Mouse (Mus musculus) midbrain, postnatal 0 days (tissue): ENCODE results near the gene Shmt1. TPM values are rescaled to one million over a fixed set of nuclear protein-coding genes. Genes with fewer than 3 reads are reported as not detected.

ENCODE experiments used
- ATAC-seq: fragments of 200-750 bp; cut with Nextera tagmentation; 2 replicates; pipeline ENCODE4 v1.8.0; 2017; ENCODE audit warnings: moderate number of reproducible peaks, mild to moderate bottlenecking, moderate TSS enrichment, moderate library complexity; ENCODE audit not compliant: low FRiP score
- DNase-seq: peaks from one replicate; pipeline ENCODE4 v3.0.0-alpha.2; 2015; ENCODE audit warnings: low spot score
- H3K27ac ChIP-seq: fragments of 300-500 bp; sonication (generic); 2 replicates; pipeline ENCODE4 v1.5.1; 2014; ENCODE audit warnings: low read depth, mild to moderate bottlenecking, low read length, mixed read lengths
- H3K27me3 ChIP-seq: fragments of 300-500 bp; sonication (generic); 2 replicates; pipeline ENCODE4 v1.6.1; 2014; ENCODE audit warnings: low read length, control low read depth, mixed read lengths; ENCODE audit not compliant: insufficient read depth
- H3K36me3 ChIP-seq: fragments of 300-500 bp; sonication (generic); 2 replicates; pipeline ENCODE4 v1.6.1; 2014; ENCODE audit warnings: low read length, control low read depth, mixed read lengths; ENCODE audit not compliant: insufficient read depth
- H3K4me1 ChIP-seq: fragments of 300-500 bp; sonication (generic); 2 replicates; pipeline ENCODE4 v1.6.1; 2014; ENCODE audit warnings: mild to moderate bottlenecking, control low read depth, antibody characterized with exemption, low read length, mixed read lengths; ENCODE audit not compliant: insufficient read depth
- H3K4me2 ChIP-seq: fragments of 300-500 bp; sonication (generic); 2 replicates; pipeline ENCODE4 v1.6.1; 2014; ENCODE audit warnings: low read depth, mild to moderate bottlenecking, low read length, mixed read lengths; ENCODE audit not compliant: poor library complexity, severe bottlenecking
- H3K4me3 ChIP-seq: fragments of 300-500 bp; sonication (generic); 2 replicates; pipeline ENCODE4 v1.5.1; 2014; ENCODE audit warnings: low read depth, mild to moderate bottlenecking, low read length, moderate library complexity
- H3K9ac ChIP-seq: fragments of 300-500 bp; sonication (generic); replicated peaks from 2 replicates; pipeline ENCODE4 v1.6.1; 2014; ENCODE audit warnings: mild to moderate bottlenecking, low read length, moderate library complexity, mixed read lengths; ENCODE audit not compliant: poor library complexity, severe bottlenecking
- H3K9me3 ChIP-seq: fragments of 300-500 bp; sonication (generic); 2 replicates; pipeline ENCODE4 v1.6.1; 2016; ENCODE audit warnings: low read length, control low read depth
- CTCF ChIP-seq: IDR thresholded peaks from 2 replicates; pipeline ENCODE4 v1.5.1; 2016; ENCODE audit warnings: antibody characterized with exemption, mild to moderate bottlenecking
- WGBS: fragments of 180-500 bp; shearing (Covaris S2); extraction: QIAGEN DNeasy Blood & Tissue Kit; methylation state at CpG from one replicate; pipeline ENCODE4 v1.1.7; 2014; 5-methylcytosine and 5-hydroxymethylcytosine counted together
- polyA plus RNA-seq: library from polyadenylated mRNA; unstranded; fragments of >200 nt; fragmentation: Nextera tagmentation; extraction: Ambion mirVana; gene quantifications from 2 replicates; pipeline ENCODE4 v1.2.1, GENCODE M21; 2015
- total RNA-seq: library from RNA; depleted of rRNA; stranded (reverse); fragments of >200 nt; gene quantifications from 2 replicates; pipeline ENCODE4 v1.2.3, GENCODE M21; 2014

Shmt1 gene
- total and polyA plus RNA-seq, 2 experiments from 2014 or later, result 3.7 to 6.5 TPM

DNA sequence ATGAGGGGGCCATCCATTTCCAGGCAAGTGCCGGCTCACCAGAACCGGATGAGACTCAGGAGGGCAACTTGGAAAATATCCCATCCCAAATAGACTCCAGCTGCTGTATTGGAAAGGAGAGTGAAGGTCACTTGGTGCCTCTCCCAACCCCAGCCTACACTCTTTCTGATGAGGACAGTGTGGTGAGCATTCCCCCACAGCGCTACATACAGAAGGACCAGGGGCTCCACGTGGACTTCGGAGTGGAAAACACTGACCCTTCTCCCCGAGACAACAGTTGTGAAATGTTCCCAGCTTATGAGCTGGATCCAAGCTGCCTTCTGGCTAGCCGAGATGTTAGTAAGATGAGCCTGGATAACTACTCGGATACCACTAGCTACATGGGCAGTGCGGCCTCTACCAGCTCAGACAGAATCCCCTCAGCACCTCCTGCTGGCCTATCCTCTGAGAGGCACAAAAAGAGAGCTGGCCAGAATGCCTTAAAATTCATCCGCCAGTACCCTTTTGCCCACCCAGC, 31.8 kb downstream of the Shmt1 start:
- DNase-seq (no peak), ATAC-seq (no peak)
- H3K36me3 ChIP-seq, result peaks cover 23% of the 10 kb centered on the region
- 88% methylated on average over 10 of the region's 10 CpGs for WGBS
- H3K4me3 ChIP-seq, result no peak overlapping the region
- H3K27ac ChIP-seq, result no peak overlapping the region
- H3K4me2 ChIP-seq, result peak overlapping the region; percentile 39
- H3K9me3 ChIP-seq, result no peaks in the 10 kb centered on the region
- no peak for TF ChIP-seq CTCF
- no peak overlapping the region for H3K9ac ChIP-seq
- peaks cover 46% of the 10 kb centered on the region for H3K4me1 ChIP-seq
- no peaks in the 10 kb centered on the region for H3K27me3 ChIP-seq

- no peaks in the 10 kb centered on the region for H3K9me3 ChIP-seq
- H3K27ac ChIP-seq, result peak overlapping the region; percentile 79
- H3K27me3 ChIP-seq, result no peaks in the 10 kb centered on the region
- no peak for TF ChIP-seq CTCF
- peak overlapping the region; percentile 82 for H3K9ac ChIP-seq
- ATAC-seq, result no peak
- no peak for DNase-seq
- H3K4me1 ChIP-seq, result peaks cover 46% of the 10 kb centered on the region
- peak overlapping the region; percentile 92 for H3K4me2 ChIP-seq
- 25% methylated on average over 16 of the region's 16 CpGs for WGBS
- peak overlapping the region; percentile 79 for H3K4me3 ChIP-seq
- peaks cover 11% of the 10 kb centered on the region for H3K36me3 ChIP-seq
Observed at GRCm38 (mm10) chr11:60777801-60778370, 33.6 kb downstream of the Shmt1 start.

- Histone ChIP-seq H3K4me2 (peak within 1 kb of the TSS; percentile 92), H3K36me3 (peaks cover 11% of the 10 kb centered on the region), H3K4me1 (peaks cover 46% of the 10 kb centered on the region), H3K27ac (peak within 1 kb of the TSS; percentile 79), H3K27me3 (no peaks in the 10 kb centered on the region), H3K4me3 (peak within 1 kb of the TSS; percentile 79), H3K9me3 (no peaks in the 10 kb centered on the region), H3K9ac (peak within 1 kb of the TSS; percentile 82)
- ATAC-seq, result peak; percentile 98
- DNase-seq, result peak; percentile 96
- WGBS, result under 1% methylated on average over 62 of the region's 62 CpGs
- TF ChIP-seq CTCF, result no peak
Observed at GRCm38 (mm10) chr11:60776829-60777740, 34.4 kb downstream of the Shmt1 start, which contains the start of the genes Top3a and Smcr8. Gene Top3a (minus strand): TSS chr11:60777365. Gene Smcr8 (plus strand): TSS chr11:60777524.

DNA sequence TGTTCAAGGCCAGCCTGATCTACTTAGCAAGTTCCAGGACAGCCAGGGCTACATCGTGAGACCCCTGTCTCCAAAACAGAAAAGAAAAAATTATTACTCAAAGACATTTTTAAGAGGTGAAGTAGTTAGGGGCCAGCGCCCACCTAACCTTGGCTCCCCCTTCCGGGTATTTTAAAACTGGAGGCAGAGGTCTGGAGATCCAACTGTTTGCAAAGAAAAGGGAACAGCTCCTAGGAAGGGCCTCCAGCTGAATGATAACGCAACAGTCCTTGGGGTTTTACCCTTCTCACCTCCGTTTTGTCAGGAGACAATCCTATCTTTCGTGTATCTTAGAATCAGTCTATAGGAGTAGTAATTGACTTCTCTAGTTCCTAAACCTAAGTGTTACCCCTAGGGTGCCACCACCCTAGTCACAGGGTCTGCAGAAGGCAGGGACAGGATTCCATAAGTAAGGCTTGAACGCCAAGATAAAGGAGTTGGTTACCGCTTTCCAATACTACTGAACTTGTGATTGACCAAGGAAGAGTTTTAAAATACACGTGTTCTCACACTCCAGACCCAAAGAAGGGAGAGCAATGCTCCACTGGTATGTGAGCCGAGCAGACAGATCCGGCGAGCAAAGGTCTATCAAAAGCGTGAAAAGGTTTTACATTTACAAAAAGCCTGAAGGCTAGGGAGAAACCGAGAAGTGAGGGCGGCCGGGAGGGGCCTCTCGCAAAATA, 35.2 kb downstream of the Shmt1 start:
- Histone ChIP-seq H3K4me3 (peak overlapping the region; percentile 79), H3K9ac (peak overlapping the region; percentile 82), H3K27me3 (no peaks in the 10 kb centered on the region), H3K4me1 (peaks cover 37% of the 10 kb centered on the region), H3K27ac (peak overlapping the region; percentile 79; the same call in 1 of the 2 replicates), H3K4me2 (peak overlapping the region; percentile 92), H3K36me3 (peaks cover 11% of the 10 kb centered on the region), H3K9me3 (no peaks in the 10 kb centered on the region)
- ATAC-seq, result no peak
- no peak for TF ChIP-seq CTCF
- 6% methylated on average over 17 of the region's 17 CpGs for WGBS
- DNase-seq, result no peak

GRCm38 (mm10) chr11:60775578-60775977, 35.9 kb downstream of the Shmt1 start:
- Histone ChIP-seq H3K36me3 (peaks cover 11% of the 10 kb centered on the region), H3K9me3 (no peaks in the 10 kb centered on the region), H3K27me3 (no peaks in the 10 kb centered on the region), H3K4me2 (peak overlapping the region; percentile 92), H3K4me3 (0 out of 2 replicates have a peak overlapping the region, but pooled peaks have one; percentile 79), H3K27ac (no peak overlapping the region), H3K9ac (no peak overlapping the region), H3K4me1 (peaks cover 31% of the 10 kb centered on the region)
- ATAC-seq, result no peak
- TF ChIP-seq CTCF, result no peak
- WGBS, result 60% methylated on average over 6 of the region's 6 CpGs
- DNase-seq, result no peak
